In the genomic region with DNA sequence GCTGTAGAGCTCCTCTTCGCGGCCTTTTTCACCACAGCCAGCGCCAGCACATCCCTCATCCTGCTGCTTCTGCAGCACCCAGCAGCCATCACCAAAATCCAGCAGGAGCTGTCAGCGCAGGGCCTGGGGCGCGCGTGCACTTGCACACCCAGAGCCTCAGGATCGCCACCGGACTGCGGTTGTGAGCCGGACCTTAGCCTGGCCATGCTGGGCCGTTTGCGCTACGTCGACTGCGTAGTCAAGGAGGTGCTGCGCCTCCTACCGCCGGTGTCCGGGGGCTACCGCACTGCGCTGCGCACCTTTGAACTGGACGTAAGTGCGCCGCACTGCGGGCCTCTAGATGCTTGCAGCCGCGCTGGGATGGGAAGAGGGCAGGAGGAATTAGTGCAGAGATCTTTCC, we compare ENCODE assay signal across 10 mouse cellular contexts. TPM values are rescaled to one million over a fixed set of nuclear protein-coding genes. Genes with fewer than 3 reads are reported as not detected.
DNase-seq lines count a peak whose midpoint lies in the region; ATAC-seq lines count a peak whose summit lies in the region.
"Had no signal": no experiment of that assay in that cellular context is flagged by ENCODE, and none has a peak within 500 bp of the region (broad histone marks: within the 10 kb centered on the region; RNA-seq: fewer than 3 reads in every experiment).

No protein-coding gene starts in this region.

- H3K27me3 ChIP-seq in kidney, embryonic 16.5 days (ENCODE audit: insufficient read depth, low read length), result peaks cover 100% of the 10 kb centered on the region
- peaks cover 95% of the 10 kb centered on the region for H3K27me3 ChIP-seq in embryonic facial prominence, embryonic 11.5 days (ENCODE audit: control insufficient read depth, insufficient read depth, low read length)
- peaks cover 97% of the 10 kb centered on the region for H3K27me3 ChIP-seq in hindbrain, embryonic 16.5 days (replicated peaks; ENCODE audit: control insufficient read depth, insufficient read depth, low read length)

- H3K4me3 ChIP-seq in kidney, embryonic 16.5 days (ENCODE audit: low read length), result peak overlapping the region; percentile 16; the same call in 1 of the 2 replicates
- peak overlapping the region; percentile 2; the same call in 1 of the 2 replicates for H3K4me3 ChIP-seq in embryonic facial prominence, embryonic 11.5 days (ENCODE audit: low read depth, low read length)
- 0 out of 2 replicates have a peak overlapping the region, but pooled peaks have one; percentile 5 for H3K4me3 ChIP-seq in hindbrain, embryonic 16.5 days (ENCODE audit: low read length)

- ATAC-seq in kidney, embryonic 16.5 days (ENCODE audit: low FRiP score, low TSS enrichment), result no peak
- no peak for ATAC-seq in embryonic facial prominence, embryonic 11.5 days (replicated peaks; ENCODE audit: insufficient number of reproducible peaks, low FRiP score, low TSS enrichment, low read depth)
- ATAC-seq in hindbrain, embryonic 16.5 days, result no peak

- H3K27ac ChIP-seq in kidney, embryonic 16.5 days (ENCODE audit: low read length), result no peak overlapping the region
- no peak overlapping the region for H3K27ac ChIP-seq in embryonic facial prominence, embryonic 11.5 days (replicated peaks; ENCODE audit: low read depth, low read length)
- H3K27ac ChIP-seq in hindbrain, embryonic 16.5 days (ENCODE audit: low read depth, low read length), result no peak overlapping the region

- H3K9ac ChIP-seq in kidney, embryonic 16.5 days (replicated peaks; ENCODE audit: low read length), result no peak overlapping the region
- no peak overlapping the region for H3K9ac ChIP-seq in embryonic facial prominence, embryonic 11.5 days (replicated peaks; ENCODE audit: low read length)
- no peak overlapping the region for H3K9ac ChIP-seq in hindbrain, embryonic 16.5 days (ENCODE audit: low read depth, low read length)

- no peaks in the 10 kb centered on the region for H3K9me3 ChIP-seq in kidney, embryonic 16.5 days (ENCODE audit: low read length)
- no peaks in the 10 kb centered on the region for H3K9me3 ChIP-seq in embryonic facial prominence, embryonic 11.5 days (replicated peaks; ENCODE audit: control insufficient read depth, low read length)
- H3K9me3 ChIP-seq in hindbrain, embryonic 16.5 days (ENCODE audit: control insufficient read depth, low read length), result no peaks in the 10 kb centered on the region

- H3K36me3 ChIP-seq in kidney, embryonic 16.5 days (ENCODE audit: insufficient read depth, low read length), result no peaks in the 10 kb centered on the region
- no peaks in the 10 kb centered on the region for H3K36me3 ChIP-seq in embryonic facial prominence, embryonic 11.5 days (replicated peaks; ENCODE audit: control insufficient read depth, insufficient read depth, low read depth, low read length)
- no peaks in the 10 kb centered on the region for H3K36me3 ChIP-seq in hindbrain, embryonic 16.5 days (ENCODE audit: control insufficient read depth, insufficient read depth, low read length)

- peak overlapping the region; percentile 37 for H3K4me2 ChIP-seq in kidney, embryonic 16.5 days (replicated peaks; ENCODE audit: low read depth, low read length)
- 0 out of 2 replicates have a peak overlapping the region, but pooled peaks have one; percentile 5 for H3K4me2 ChIP-seq in embryonic facial prominence, embryonic 11.5 days (ENCODE audit: low read depth, low read length)
- no peak overlapping the region for H3K4me2 ChIP-seq in hindbrain, embryonic 16.5 days (ENCODE audit: low read length)

- DNase-seq in kidney, adult 11 months, result no peak
- peak; percentile 58 for DNase-seq in embryonic facial prominence, embryonic 11.5 days (ENCODE audit: low spot score)
- peak; percentile 69 for DNase-seq in neural tube, embryonic 10.5 days (ENCODE audit: extremely low spot score, low spot score)
- no peak for DNase-seq in c-Kit-positive CD71-positive TER-119-positive erythroid progenitor cells, embryonic 14.5 days (ENCODE audit: low spot score)
- DNase-seq in right cerebral cortex, postnatal 25 days, result no peak
- DNase-seq in layer of hippocampus, postnatal 10 days (ENCODE audit: low spot score in 2 of 2), result no peak

- 3% methylated on average over 29 of the region's 29 CpGs for WGBS in kidney, embryonic 16.5 days
- WGBS in embryonic facial prominence, embryonic 11.5 days, result 3% methylated on average over 29 of the region's 29 CpGs
- 3% methylated on average over 29 of the region's 29 CpGs for WGBS in hindbrain, embryonic 16.5 days

- H3K4me1 ChIP-seq in kidney, embryonic 16.5 days (ENCODE audit: insufficient read depth, low read length), result peaks cover 21% of the 10 kb centered on the region
- peaks cover 8% of the 10 kb centered on the region for H3K4me1 ChIP-seq in embryonic facial prominence, embryonic 11.5 days (ENCODE audit: control insufficient read depth, insufficient read depth, low read length)
- peaks cover 6% of the 10 kb centered on the region for H3K4me1 ChIP-seq in hindbrain, embryonic 16.5 days (ENCODE audit: control insufficient read depth, insufficient read depth, low read depth, low read length)

RNA-seq across cellular contexts. Expression of a gene that starts 5.3 kb away (rescaled TPM):
- polyA plus RNA-seq in kidney, embryonic 16.5 days (2015; fragmentation: Nextera tagmentation; extraction: Ambion mirVana), result 0.11 and 0.13 TPM in 2 replicates
- 2.6 and 3.3 TPM in 2 replicates for polyA plus RNA-seq in embryonic facial prominence, embryonic 11.5 days (2014; fragmentation: Nextera tagmentation; extraction: Ambion mirVana)
- polyA plus RNA-seq in hindbrain, embryonic 16.5 days (2015; fragmentation: Nextera tagmentation; extraction: Ambion mirVana), result not detected in 2 replicates
- under 1 TPM; 0.21 to 0.25 TPM for total RNA-seq in layer of hippocampus, postnatal 10 days (2021)
- total RNA-seq: granulocyte monocyte progenitor cell, adult 5-6 weeks; neutrophil, adult 5-6 weeks had no signal

RNA-seq across cellular contexts. Expression of a gene that starts 6.9 kb away (rescaled TPM):
- 1.8 and 3.1 TPM in 2 replicates for polyA plus RNA-seq in kidney, embryonic 16.5 days (2015; fragmentation: Nextera tagmentation; extraction: Ambion mirVana)
- polyA plus RNA-seq in embryonic facial prominence, embryonic 11.5 days (2014; fragmentation: Nextera tagmentation; extraction: Ambion mirVana), result 16.4 and 20.6 TPM in 2 replicates
- 0.09 and 0.20 TPM in 2 replicates for polyA plus RNA-seq in hindbrain, embryonic 16.5 days (2015; fragmentation: Nextera tagmentation; extraction: Ambion mirVana)
- total RNA-seq in layer of hippocampus, postnatal 10 days (2021), result under 1 TPM; 0.21 to 0.25 TPM
- total RNA-seq: granulocyte monocyte progenitor cell, adult 5-6 weeks; neutrophil, adult 5-6 weeks had no signal

Comparison
In these comparisons a context has a peak if more than half of its experiments do, and no peak if none do; other contexts are left out.
1. DNase-seq: peak in embryonic facial prominence, embryonic 11.5 days (single experiment) and neural tube, embryonic 10.5 days (single experiment); none in kidney, adult 11 months (single experiment), c-Kit-positive CD71-positive TER-119-positive erythroid progenitor cells, embryonic 14.5 days (single experiment), right cerebral cortex, postnatal 25 days (single experiment) and layer of hippocampus, postnatal 10 days (0 of 2).
2. Peak in every context shown above with its lines, with median percentiles within 50 percentile points of each other: H3K4me3 ChIP-seq.